Mouse (Mus musculus): Measurements from ENCODE around the gene Speg.

Gene Speg

GRCm38 (mm10) chr1:75374950-75375936, at the start of gene Speg:
Speg (plus strand) TSS chr1:75375297.
- no peak for DNase-seq

- DNase-seq = no peak
Observed at GRCm38 (mm10) chr1:75327461-75327860, 47.6 kb upstream of the Speg start.

GRCm38 (mm10) chr1:75331271-75331670, 43.8 kb upstream of the Speg start:
- DNase-seq = no peak

- DNase-seq = no peak
Observed at GRCm38 (mm10) chr1:75336461-75336860, 38.6 kb upstream of the Speg start.

GRCm38 (mm10) chr1:75337097-75337496, 38.0 kb upstream of the Speg start:
- no peak for DNase-seq

GRCm38 (mm10) chr1:75338091-75338694, 36.9 kb upstream of the Speg start:
- no peak for DNase-seq

- DNase-seq = no peak
Observed at GRCm38 (mm10) chr1:75339337-75339736, 35.8 kb upstream of the Speg start.

GRCm38 (mm10) chr1:75340519-75340918, 34.6 kb upstream of the Speg start:
- DNase-seq = no peak

- peak; percentile 69 for DNase-seq
Observed at GRCm38 (mm10) chr1:75342874-75343416, 32.2 kb upstream of the Speg start.

- DNase-seq = no peak
Observed at GRCm38 (mm10) chr1:75344291-75345035, 30.6 kb upstream of the Speg start.

GRCm38 (mm10) chr1:75345036-75345935, 29.8 kb upstream of the Speg start:
- no peak for DNase-seq

- DNase-seq = no peak
Observed at GRCm38 (mm10) chr1:75347279-75347678, 27.8 kb upstream of the Speg start.

- DNase-seq = no peak
Observed at GRCm38 (mm10) chr1:75349275-75349674, 25.8 kb upstream of the Speg start.

GRCm38 (mm10) chr1:75357261-75357660, 17.8 kb upstream of the Speg start:
- no peak for DNase-seq

GRCm38 (mm10) chr1:75358009-75358408, 17.1 kb upstream of the Speg start:
- DNase-seq = no peak

- DNase-seq = no peak
Observed at GRCm38 (mm10) chr1:75359346-75359745, 15.8 kb upstream of the Speg start.

GRCm38 (mm10) chr1:75360112-75361031, 14.7 kb upstream of the Speg start, which contains the start of gene Des:
Des (plus strand) TSS chr1:75360329.
- no peak for DNase-seq

GRCm38 (mm10) chr1:75361123-75361522, 14.0 kb upstream of the Speg start:
- no peak for DNase-seq

GRCm38 (mm10) chr1:75361750-75362149, 13.3 kb upstream of the Speg start:
- DNase-seq = no peak

GRCm38 (mm10) chr1:75363868-75364267, 11.2 kb upstream of the Speg start:
- no peak for DNase-seq
